Mouse (Mus musculus): ENCODE data around the gene Nbea.

GRCm38 (mm10) chr3:55750445-55751065 is 432.9 kb downstream of the Nbea start:
- TF ChIP-seq CTCF (IDR thresholded peaks at IDR 0.05; ENCODE audit: low read depth), result no peak
- no peak for TF ChIP-seq EP300 (IDR thresholded peaks at IDR 0.05; ENCODE audit: low read depth)

All from heart, postnatal 0 days (tissue).